Mouse (Mus musculus) NIH3T3 (cell line): ENCODE data around the gene Gimap3.

Experiments used
- DNase-seq: peaks from one replicate; pipeline ENCODE4 v3.0.0-alpha.2; 2012; ENCODE audit warnings: low read depth

Gene Gimap3

DNA sequence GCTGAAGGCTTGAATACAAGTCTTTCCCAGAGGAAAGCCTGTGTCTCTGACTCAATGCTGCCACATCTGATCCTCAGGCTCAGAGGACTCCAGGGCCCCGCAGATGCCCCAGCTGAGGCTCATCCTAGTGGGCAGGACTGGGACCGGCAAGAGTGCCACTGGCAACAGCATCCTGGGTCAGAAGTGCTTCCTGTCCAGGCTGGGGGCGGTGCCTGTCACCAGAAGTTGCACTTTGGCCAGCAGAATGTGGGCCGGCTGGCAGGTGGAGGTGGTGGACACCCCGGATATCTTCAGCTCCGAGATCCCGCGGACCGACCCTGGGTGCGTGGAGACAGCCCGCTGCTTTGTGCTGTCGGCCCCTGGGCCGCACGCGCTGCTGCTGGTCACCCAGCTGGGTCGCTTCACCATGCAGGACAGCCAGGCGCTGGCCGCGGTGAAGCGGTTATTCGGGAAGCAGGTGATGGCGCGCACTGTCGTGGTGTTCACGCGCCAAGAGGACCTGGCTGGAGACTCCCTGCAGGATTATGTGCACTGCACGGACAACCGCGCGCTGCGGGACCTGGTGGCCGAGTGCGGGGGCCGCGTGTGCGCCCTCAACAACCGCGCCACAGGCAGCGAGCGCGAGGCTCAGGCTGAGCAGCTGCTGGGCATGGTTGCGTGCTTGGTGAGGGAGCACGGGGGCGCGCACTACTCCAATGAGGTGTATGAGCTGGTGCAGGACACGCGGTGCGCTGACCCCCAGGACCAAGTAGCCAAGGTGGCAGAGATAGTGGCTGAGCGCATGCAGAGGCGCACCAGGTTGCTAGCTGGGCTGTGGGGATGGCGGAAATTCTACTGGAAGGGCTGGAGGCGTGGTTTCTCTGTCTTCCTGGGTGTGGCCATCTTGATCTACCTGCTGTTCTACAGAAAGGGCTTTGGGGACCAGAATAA, 28.0 kb downstream of the Gimap3 start:
- no peak for DNase-seq

DNA sequence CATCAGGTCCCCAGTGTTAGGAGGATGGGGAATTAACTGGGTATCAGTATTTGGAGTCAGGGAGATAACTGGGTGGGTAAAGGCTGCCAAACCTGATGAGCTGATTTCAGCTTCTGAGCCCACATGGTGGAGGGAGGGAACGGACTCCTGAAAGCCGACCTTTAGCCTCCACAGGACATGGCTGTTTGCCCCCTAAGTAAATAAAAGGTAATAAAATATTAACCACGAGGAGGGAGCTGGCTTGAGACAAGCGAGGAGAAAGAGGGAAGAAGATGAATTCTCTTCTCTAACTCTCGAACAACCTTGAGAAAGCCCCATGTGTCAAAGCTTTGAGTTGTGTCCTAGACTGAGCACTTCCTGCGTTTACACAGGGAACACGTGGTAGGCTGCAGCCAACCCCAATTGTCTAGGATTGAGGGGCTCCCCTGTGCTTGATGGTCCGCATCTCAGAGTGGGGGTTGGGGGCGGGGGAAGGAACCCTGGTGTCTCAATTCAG, 28.9 kb downstream of the Gimap3 start:
- no peak for DNase-seq

DNA sequence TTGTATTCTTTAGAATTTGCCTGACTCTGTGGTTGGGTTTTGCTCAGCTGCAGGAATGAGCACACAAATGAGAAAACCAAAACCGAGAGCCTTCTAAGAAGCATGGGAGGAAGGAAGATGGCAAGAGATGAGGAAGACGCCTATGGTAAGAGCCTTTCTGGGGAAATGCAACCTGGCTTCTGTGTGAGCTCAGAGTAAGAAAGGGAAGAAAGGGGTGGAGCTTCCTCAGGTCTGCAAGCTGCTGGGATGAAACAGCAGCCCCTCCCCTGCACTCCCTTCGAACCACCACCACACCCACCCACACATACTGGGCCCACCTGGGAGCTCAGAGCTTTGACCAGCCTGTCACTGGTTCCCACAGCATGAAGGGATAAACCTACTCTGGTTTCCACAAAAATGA, 29.4 kb downstream of the Gimap3 start:
- no peak for DNase-seq

DNA sequence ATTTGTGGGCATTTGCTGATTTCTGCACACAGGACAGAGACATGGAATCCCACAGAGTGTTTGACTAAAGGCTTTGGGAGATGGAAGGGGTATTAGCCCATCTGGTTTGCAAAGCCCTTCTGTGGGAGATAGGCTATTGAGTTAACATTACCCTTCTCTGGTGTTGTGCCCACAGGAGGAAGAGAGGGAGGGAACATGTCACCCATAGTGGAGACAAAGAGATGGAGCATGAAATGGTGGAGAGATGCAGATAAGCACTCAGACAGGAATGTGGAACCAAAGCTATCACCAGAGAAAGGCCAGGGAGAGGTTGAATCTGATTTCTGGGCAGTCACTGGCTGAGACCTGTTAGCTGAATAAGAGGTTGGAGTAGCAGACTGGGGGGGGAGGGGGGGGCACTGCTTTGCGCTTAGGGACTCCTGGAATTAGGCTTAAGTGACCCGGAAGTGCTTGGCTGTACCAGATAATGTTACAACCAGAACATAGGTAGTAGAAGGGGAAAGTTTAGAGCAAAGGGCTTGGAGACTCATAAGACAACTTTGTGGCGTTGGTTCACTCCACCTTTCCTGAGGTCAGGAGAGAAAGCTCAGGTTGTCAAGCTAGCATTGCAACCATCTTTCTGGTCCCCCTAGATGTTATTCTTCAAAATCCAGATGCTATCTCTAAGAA, 30.0 kb downstream of the Gimap3 start:
- no peak for DNase-seq

DNA sequence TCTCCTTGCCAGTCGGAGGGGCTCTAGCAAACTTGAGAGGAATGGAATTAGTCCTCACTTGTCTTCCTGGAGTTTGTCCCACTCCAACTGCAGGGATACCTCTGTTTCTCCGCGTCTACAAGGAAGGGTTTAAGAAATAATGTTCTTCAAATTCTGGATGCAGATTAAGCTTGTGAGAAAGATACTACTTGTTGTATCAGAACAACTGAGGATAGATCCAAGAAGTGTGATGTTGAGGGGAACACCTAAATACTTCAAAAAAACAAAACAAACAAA, 30.9 kb downstream of the Gimap3 start:
- DNase-seq = no peak

DNA sequence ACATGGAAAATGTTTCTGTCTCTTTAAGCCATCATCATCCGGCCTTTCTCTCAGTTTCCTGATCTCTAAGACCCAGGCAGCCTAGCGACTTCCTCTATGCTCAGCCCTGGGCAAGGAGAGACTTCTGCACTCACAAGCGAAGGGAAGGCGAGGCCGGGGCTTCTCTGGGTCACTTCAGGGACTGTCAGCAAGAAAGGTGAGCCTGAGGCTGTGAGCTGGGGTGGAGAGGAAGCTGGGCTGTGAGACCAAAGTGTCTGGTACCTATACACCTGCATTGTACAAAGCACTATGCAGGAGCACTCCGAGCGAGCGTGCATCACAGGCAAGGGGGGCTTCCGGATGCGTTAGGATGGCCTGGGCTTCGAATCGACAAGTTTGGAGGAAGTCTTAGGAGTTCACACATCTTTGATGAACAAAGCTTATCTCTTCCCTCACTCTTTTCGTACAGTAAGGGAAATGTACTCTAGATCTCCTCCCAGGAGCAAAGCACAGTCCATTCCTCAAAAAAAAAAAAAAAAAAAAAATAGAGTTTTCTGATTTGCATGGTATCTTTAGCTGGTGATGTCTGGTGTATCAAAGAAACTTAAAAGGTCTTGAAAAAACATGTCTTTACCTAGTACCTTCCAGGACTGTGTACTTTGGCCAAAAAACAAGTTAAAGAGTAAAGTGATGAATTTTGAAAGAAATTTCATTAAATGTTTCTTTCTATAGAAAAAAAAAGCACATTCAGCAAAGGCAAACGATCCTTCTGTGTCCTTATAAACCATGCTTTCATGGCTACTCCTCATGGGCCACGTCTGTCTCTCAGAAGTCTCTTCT, 31.5 kb downstream of the Gimap3 start, which contains the start of gene Gimap1:
Gene Gimap1, plus strand, starts transcription at position 94 of the 819 bp plus-strand sequence.
- no peak for DNase-seq

DNA sequence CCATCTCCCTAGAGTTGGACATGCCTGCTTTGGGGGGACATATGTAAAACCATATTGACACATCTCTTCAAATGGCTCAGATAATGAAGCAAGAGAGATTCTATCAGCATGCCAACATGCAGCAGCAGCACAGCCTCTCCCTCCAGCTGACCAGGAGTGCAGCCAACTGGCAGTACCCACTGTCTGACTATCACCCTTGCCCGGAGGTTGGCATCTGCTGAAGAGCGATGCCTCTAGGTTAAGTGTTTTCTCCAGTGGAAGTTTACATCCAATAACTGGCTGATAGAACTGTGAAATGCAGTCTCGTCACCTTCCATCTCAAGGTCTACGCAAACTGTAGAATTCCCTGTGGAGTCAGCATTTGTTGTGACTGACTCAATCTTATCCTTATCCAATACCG, 33.0 kb downstream of the Gimap3 start:
- no peak for DNase-seq

DNA sequence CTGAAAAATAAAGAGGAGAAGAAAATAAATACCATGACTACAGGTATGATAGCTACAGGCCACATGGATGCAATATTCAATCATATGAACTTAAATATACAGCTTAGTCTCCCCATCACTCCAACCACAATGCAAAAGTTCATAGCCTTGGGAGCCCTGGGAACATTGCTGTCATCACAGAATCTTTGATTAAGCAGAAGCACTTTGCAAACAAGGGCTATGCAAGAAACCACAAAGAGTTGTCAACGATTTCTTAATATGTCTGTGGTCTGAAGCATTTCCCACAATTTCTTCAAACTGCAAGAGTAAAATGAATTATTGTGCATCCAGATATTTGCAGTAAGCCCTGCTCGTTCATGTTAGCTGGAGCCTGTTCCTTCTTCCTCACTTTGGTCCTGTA, 33.6 kb downstream of the Gimap3 start:
- DNase-seq = no peak

DNA sequence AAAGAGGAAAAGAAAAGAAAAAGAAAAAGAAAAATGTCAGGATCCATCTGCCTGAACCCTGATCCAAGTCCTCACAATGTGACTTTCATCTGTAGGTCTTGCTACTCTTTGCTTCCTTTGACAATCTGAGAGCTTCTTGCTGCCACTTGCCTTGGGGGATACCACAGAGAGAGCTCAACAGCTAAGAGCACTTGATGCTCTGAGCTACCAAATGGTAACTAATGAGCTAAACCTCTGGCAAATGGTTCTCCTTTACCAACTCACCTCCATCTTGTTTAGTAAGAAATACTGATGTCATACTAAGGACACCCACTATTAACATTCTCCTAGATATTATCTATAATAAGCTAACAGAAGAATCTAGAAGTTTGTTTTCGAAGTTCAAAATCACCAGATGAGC, 37.0 kb downstream of the Gimap3 start:
- no peak for DNase-seq

DNA sequence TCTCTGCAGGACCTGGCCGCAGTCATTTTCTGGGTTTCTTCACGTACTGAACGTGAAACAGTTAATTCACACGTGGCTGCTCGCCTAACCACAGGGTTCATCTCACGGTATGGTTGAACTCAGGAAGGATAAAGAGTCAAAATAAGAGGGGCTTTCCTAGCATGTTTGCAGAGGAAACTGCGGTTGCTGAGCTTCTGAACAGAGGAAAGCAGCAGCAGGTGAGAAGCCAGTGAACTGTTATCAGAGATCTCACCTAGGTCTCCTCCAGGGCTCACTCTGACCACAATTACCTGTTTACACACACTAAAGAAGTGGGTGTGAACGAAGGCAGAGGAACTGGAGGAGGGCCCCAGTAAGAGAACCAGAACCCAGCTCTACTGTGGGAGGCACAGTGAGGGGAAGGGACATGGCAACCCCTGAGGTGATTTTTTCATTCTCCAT, 37.8 kb downstream of the Gimap3 start:
- DNase-seq = no peak

DNA sequence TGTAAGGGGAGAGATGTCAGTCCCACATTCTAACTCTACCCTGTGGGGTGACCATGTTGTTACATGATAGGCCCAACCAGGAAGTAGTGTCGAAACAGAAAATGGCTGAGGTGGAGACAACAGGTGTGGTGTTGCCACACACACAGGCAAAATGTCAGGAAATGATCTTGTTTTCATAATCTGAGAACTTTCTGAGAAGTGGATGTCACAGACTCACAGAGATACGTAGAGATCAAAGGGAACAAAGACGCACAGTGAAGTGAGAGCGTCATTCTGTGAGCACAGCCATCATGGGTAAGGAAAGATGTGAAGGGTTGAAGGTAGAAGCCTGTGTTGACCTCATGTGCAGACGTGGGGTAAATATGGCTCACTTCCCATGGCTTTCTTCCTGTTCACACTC, 42.9 kb downstream of the Gimap3 start:
- no peak for DNase-seq

DNA sequence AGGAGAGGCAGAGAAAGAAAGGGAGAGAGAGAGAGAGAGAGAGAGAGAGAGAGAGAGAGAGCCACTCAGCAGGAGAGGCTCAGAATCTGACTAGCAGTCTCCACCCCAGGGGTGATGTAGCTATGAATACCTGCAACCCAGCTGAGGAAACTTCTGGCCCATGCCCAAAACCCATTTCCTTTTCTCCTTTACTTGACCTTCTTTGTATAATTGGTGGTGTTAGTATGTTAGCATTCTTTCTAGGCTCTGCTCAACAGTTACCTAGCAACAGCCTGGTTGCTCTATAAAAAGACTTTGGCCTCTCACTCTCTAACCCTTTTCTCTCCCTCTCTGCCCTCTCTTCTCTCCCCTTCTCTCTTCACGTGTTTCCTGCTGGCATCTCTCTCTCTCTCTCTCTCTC, 45.2 kb downstream of the Gimap3 start:
- DNase-seq = no peak

DNA sequence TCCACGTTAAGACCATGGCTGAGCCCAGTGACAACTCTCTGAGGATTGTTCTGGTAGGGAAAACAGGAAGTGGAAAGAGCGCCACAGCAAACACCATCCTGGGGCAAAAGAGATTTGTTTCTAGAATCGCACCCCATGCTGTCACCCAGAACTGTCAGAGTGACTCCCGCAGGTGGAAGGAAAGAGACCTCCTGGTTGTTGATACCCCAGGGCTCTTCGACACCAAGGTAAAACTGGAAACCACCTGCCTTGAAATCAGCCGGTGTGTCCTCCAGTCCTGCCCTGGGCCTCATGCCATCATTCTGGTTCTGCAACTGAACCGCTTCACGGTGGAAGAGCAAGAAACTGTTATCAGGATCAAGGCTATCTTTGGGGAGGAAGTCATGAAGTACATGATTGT, 47.2 kb downstream of the Gimap3 start:
- DNase-seq = no peak

DNA sequence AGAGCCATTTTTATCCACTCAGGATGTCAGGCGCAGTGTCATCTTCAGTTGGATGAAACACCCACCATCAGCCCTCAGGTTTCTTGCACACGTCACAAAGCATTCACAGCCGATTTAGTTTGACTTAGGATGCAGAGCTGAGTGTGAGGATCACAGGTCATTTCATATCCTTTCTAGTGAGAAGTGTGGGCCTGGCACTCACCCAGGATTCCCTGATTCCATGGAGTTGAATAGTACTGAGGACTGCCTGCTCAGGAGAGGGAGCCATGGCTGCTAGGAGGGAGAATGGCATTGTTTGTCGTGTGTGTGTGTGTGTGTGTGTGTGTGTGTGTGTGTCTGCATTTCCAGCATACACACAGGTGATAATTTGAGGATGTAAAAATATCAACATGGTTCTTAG, 50.3 kb downstream of the Gimap3 start:
- DNase-seq = no peak

DNA sequence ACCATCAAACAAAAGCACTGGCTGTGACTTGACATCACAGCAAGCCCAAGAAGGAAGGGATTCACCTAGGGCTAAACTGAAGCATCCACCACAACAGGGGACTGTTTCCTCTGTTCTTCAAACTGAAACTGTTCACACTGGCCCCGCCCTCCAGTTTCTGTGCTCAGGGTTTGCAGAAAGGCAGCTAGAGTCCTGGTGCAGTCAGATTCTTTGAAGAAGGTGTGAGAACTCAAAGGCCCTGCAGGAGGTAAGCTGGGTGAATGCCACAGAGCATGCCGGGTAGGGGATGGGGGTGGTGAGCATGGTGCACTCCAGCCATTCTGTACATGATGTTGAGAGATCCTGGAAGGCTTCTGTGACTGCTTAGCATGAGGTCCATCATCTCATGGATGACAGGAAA, 52.2 kb downstream of the Gimap3 start, which contains the start of the genes Gm28053 and Gimap7:
Gene Gm28053, plus strand, starts transcription at position 153 of the 400 bp plus-strand sequence.
Gene Gimap7, plus strand, starts transcription at position 167 of the 400 bp plus-strand sequence.
- no peak for DNase-seq
